Mouse (Mus musculus) heart, postnatal 14 days (tissue): ENCODE data around the gene Inca1. TPM values are rescaled to one million over a fixed set of nuclear protein-coding genes. Genes with fewer than 3 reads are reported as not detected.

Source experiments
- DNase-seq, 2 experiments: peaks; one replicate each; pipeline ENCODE4 v3.0.0; 2021 to 2022
- intact Hi-C: fragments of 180-260 bp; cut with DNase I; formaldehyde crosslinking; loops from one replicate; pipeline ENCODE4 v1.15.1; 2025
- long read RNA-seq, 2 experiments: library from polyadenylated mRNA; stranded (forward); transcript quantifications; one replicate each; pipeline ENCODE4 v2.0.0; 2021
- total RNA-seq, 2 experiments: library from RNA; stranded (reverse); gene quantifications; 2 replicates each; pipeline ENCODE4 v1.2.3; 2021

Inca1 gene
- total RNA-seq, result 1 to 10 TPM; 3.0 to 4.7 TPM
- long read RNA-seq, experiment 1, partial matches to known transcripts, result 1 of 8 reads
- long read RNA-seq, experiment 1, other reads (novel, unspliced or antisense), result 6 of 8 reads
- long read RNA-seq, experiment 2, partial matches to known transcripts, result 0 of 4 reads
- long read RNA-seq, experiment 2, other reads (novel, unspliced or antisense), result 4 of 4 reads

GRCm38 (mm10) chr11:70699722-70700556 lies at the start of gene Inca1, which contains the start of gene Kif1c:
Gene Inca1 (minus strand): TSS chr11:70700155.
Gene Kif1c (plus strand): TSS chr11:70700548.
- DNase-seq, result peak; percentile 97 to 99
- intact Hi-C loops, result loop anchor here (5.0 kb wide), 1 partner anchor 52 kb away; no protein-coding TSS in a partner anchor

- DNase-seq, result no peak
- intact Hi-C loops, result no loop called here
These were observed 48.1 kb upstream of the Inca1 start for GRCm38 (mm10) chr11:70747876-70748545.

- intact Hi-C loops, result no loop called here
- no peak for DNase-seq
These were observed 45.7 kb upstream of the Inca1 start for GRCm38 (mm10) chr11:70745636-70746035.

- no peak for DNase-seq
These were observed 42.9 kb upstream of the Inca1 start for GRCm38 (mm10) chr11:70742581-70743459.

GRCm38 (mm10) chr11:70742117-70742516 lies 42.2 kb upstream of the Inca1 start:
- intact Hi-C loops, result loop anchor here (5.0 kb wide), 1 partner anchor 110 kb away; no protein-coding TSS in a partner anchor
- no peak for DNase-seq

More at GRCm38 (mm10) chr11:70742581-70743459, 42.9 kb upstream of the Inca1 start:
- intact Hi-C loops, result loop anchor here (5.0 kb wide), 1 partner anchor 111 kb away; no protein-coding TSS in a partner anchor

GRCm38 (mm10) chr11:70741603-70742002 lies 41.6 kb upstream of the Inca1 start:
- intact Hi-C loops, result loop anchor here (5.0 kb wide), 1 partner anchor 109 kb away; no protein-coding TSS in a partner anchor
- DNase-seq, result no peak

GRCm38 (mm10) chr11:70737749-70738148 lies 37.8 kb upstream of the Inca1 start:
- DNase-seq, result no peak
- intact Hi-C loops, result no loop called here

GRCm38 (mm10) chr11:70733256-70733655 lies 33.3 kb upstream of the Inca1 start:
- DNase-seq, result no peak
- intact Hi-C loops, result no loop called here

GRCm38 (mm10) chr11:70731178-70731577 lies 31.2 kb upstream of the Inca1 start:
- no peak for DNase-seq
- intact Hi-C loops, result no loop called here

GRCm38 (mm10) chr11:70730427-70731038 lies 30.6 kb upstream of the Inca1 start:
- no peak for DNase-seq
- intact Hi-C loops, result no loop called here

- intact Hi-C loops, result no loop called here
- no peak for DNase-seq
These were observed 27.4 kb upstream of the Inca1 start for GRCm38 (mm10) chr11:70727385-70727784.

- DNase-seq, result no peak
- intact Hi-C loops, result no loop called here
These were observed 26.6 kb upstream of the Inca1 start for GRCm38 (mm10) chr11:70726585-70726984.

- no peak for DNase-seq
- intact Hi-C loops, result no loop called here
These were observed 24.8 kb upstream of the Inca1 start for GRCm38 (mm10) chr11:70724706-70725105.

GRCm38 (mm10) chr11:70721072-70721471 lies 21.1 kb upstream of the Inca1 start:
- intact Hi-C loops, result no loop called here
- DNase-seq, result peak in 1 of 2 experiments; percentile 25

GRCm38 (mm10) chr11:70720567-70720966 lies 20.6 kb upstream of the Inca1 start:
- no peak for DNase-seq
- intact Hi-C loops, result no loop called here

GRCm38 (mm10) chr11:70718481-70718880 lies 18.5 kb upstream of the Inca1 start:
- intact Hi-C loops, result no loop called here
- no peak for DNase-seq

GRCm38 (mm10) chr11:70715832-70716231 lies 15.9 kb upstream of the Inca1 start:
- intact Hi-C loops, result no loop called here
- no peak for DNase-seq

GRCm38 (mm10) chr11:70713222-70713621 lies 13.3 kb upstream of the Inca1 start:
- intact Hi-C loops, result no loop called here
- no peak for DNase-seq

GRCm38 (mm10) chr11:70711026-70711425 lies 11.1 kb upstream of the Inca1 start:
- intact Hi-C loops, result no loop called here
- DNase-seq, result no peak

- intact Hi-C loops, result no loop called here
- DNase-seq, result no peak
These were observed 6.2 kb upstream of the Inca1 start for GRCm38 (mm10) chr11:70706127-70706526.
